In genomic region chr1:151345863-151346195, GRCm38 (mm10) we compare ENCODE assay signal across 8 mouse cellular contexts. TPM values are rescaled to one million over a fixed set of nuclear protein-coding genes. Genes with fewer than 3 reads are reported as not detected.
DNase-seq lines count a peak whose midpoint lies in the region; ATAC-seq lines count a peak whose summit lies in the region.

No protein-coding gene starts in this region.

- ATAC-seq in liver, embryonic 11.5 days (replicated peaks; ENCODE audit: low FRiP score), result no peak

- H3K4me2 ChIP-seq in liver, embryonic 11.5 days, result peak overlapping the region; percentile 75

- DNase-seq in heart, adult 11 months, result peak; percentile 56
- no peak for DNase-seq in heart, adult 9 months (ENCODE audit: low spot score in 2 of 2)
- peak; percentile 64 for DNase-seq in A20 (ENCODE audit: low read depth, low spot score)
- no peak for DNase-seq in forebrain, embryonic 10.5 days (ENCODE audit: extremely low spot score, low spot score)
- DNase-seq in liver, embryonic 11.5 days (ENCODE audit: low spot score), result no peak
- DNase-seq in urinary bladder, postnatal 4 days (ENCODE audit: low spot score in 2 of 2), result no peak
- no peak for DNase-seq in Muller cell, postnatal 12 days (ENCODE audit: inconsistent ontology term)
- no peak for DNase-seq in adrenal gland, adult 18-20 months (ENCODE audit: low spot score in 2 of 2)

- no peaks in the 10 kb centered on the region for H3K9me3 ChIP-seq in forebrain, embryonic 10.5 days
- no peaks in the 10 kb centered on the region for H3K9me3 ChIP-seq in liver, embryonic 11.5 days (ENCODE audit: control insufficient read depth, low read length)

- H3K4me3 ChIP-seq in forebrain, embryonic 10.5 days, result peak overlapping the region; percentile 98
- peak overlapping the region; percentile 93 for H3K4me3 ChIP-seq in liver, embryonic 11.5 days (ENCODE audit: low read depth, low read length)

- H3K27ac ChIP-seq in forebrain, embryonic 10.5 days, result peak overlapping the region; percentile 99
- H3K27ac ChIP-seq in liver, embryonic 11.5 days (ENCODE audit: low read depth, low read length), result no peak overlapping the region

- H3K4me1 ChIP-seq in forebrain, embryonic 10.5 days, result peaks cover 52% of the 10 kb centered on the region
- H3K4me1 ChIP-seq in liver, embryonic 11.5 days (replicated peaks; ENCODE audit: control insufficient read depth, insufficient read depth, low read length), result peaks cover 27% of the 10 kb centered on the region

- no peaks in the 10 kb centered on the region for H3K27me3 ChIP-seq in forebrain, embryonic 10.5 days (ENCODE audit: poor library complexity, severe bottlenecking)
- no peaks in the 10 kb centered on the region for H3K27me3 ChIP-seq in liver, embryonic 11.5 days (replicated peaks; ENCODE audit: control insufficient read depth, insufficient read depth, low read length)

- H3K36me3 ChIP-seq in forebrain, embryonic 10.5 days (replicated peaks), result peaks cover 20% of the 10 kb centered on the region
- H3K36me3 ChIP-seq in liver, embryonic 11.5 days (ENCODE audit: control insufficient read depth, insufficient read depth, low read length), result peaks cover 11% of the 10 kb centered on the region; the same call in 1 of the 2 replicates

- H3K9ac ChIP-seq in liver, embryonic 11.5 days (ENCODE audit: low read depth, low read length), result peak overlapping the region; percentile 93

RNA-seq across cellular contexts. Expression of gene Ivns1abp, which starts 1.6 kb away (rescaled TPM):
- polyA plus RNA-seq in forebrain, embryonic 10.5 days (2016; fragmentation: Nextera tagmentation; extraction: Ambion mirVana), result 442 and 458 TPM in 2 replicates
- 231 and 259 TPM in 2 replicates for polyA plus RNA-seq in liver, embryonic 11.5 days (2014; fragmentation: Nextera tagmentation; extraction: Ambion mirVana)
- total RNA-seq in adrenal gland, adult 18-20 months (2021), result 100 to 1,000 TPM; 102 to 147 TPM

Comparison
In these comparisons a context has a peak if more than half of its experiments do, and no peak if none do; other contexts are left out.
1. DNase-seq: peak in heart, adult 11 months (single experiment) and A20 (single experiment); none in heart, adult 9 months (0 of 2), forebrain, embryonic 10.5 days (single experiment), liver, embryonic 11.5 days (single experiment), urinary bladder, postnatal 4 days (0 of 2), Muller cell, postnatal 12 days (single experiment) and adrenal gland, adult 18-20 months (0 of 2).